Mouse (Mus musculus) stomach, embryonic 14.5 days (tissue): ENCODE measurements around the gene Hsd17b2. TPM values are rescaled to one million over a fixed set of nuclear protein-coding genes. Genes with fewer than 3 reads are reported as not detected.
A peak's percentile ranks its signal among the peaks of the same experiment; 100 is the strongest.

Source experiments
- ATAC-seq: fragments of 200-750 bp; cut with Nextera tagmentation; 2 replicates; pipeline ENCODE4 v1.8.0; 2017; ENCODE audit warnings: low read depth, moderate TSS enrichment; ENCODE audit not compliant: insufficient number of reproducible peaks, insufficient read depth, low FRiP score
- H3K27ac ChIP-seq: fragments of 300-500 bp; sonication (generic); 2 replicates; pipeline ENCODE4 v1.5.1; 2014; ENCODE audit warnings: mild to moderate bottlenecking, low read length, moderate library complexity, mixed read lengths
- H3K27me3 ChIP-seq: fragments of 300-500 bp; sonication (generic); 2 replicates; pipeline ENCODE4 v1.6.1; 2014; ENCODE audit warnings: low read length, control low read depth, mixed read lengths; ENCODE audit not compliant: control insufficient read depth, insufficient read depth
- H3K36me3 ChIP-seq: fragments of 300-500 bp; sonication (generic); 2 replicates; pipeline ENCODE4 v1.6.1; 2014; ENCODE audit warnings: mild to moderate bottlenecking, control low read depth, low read length, moderate library complexity, mixed read lengths; ENCODE audit not compliant: control insufficient read depth, insufficient read depth
- H3K4me1 ChIP-seq: fragments of 300-500 bp; sonication (generic); 2 replicates; pipeline ENCODE4 v1.6.1; 2014; ENCODE audit warnings: low read length, control low read depth, mixed read lengths; ENCODE audit not compliant: control insufficient read depth, insufficient read depth
- H3K4me2 ChIP-seq: fragments of 300-500 bp; sonication (generic); replicated peaks from 2 replicates; pipeline ENCODE4 v1.6.1; 2014; ENCODE audit warnings: low read depth, low read length, control low read depth
- H3K4me3 ChIP-seq: fragments of 300-500 bp; sonication (generic); 2 replicates; pipeline ENCODE4 v1.5.1; 2014; ENCODE audit warnings: low read depth, low read length, control low read depth
- H3K9ac ChIP-seq: fragments of 300-500 bp; sonication (generic); replicated peaks from 2 replicates; pipeline ENCODE4 v1.6.1; 2014; ENCODE audit warnings: low read depth, mild to moderate bottlenecking, control low read depth, low read length, moderate library complexity, mixed read lengths
- H3K9me3 ChIP-seq: fragments of 300-500 bp; sonication (generic); 2 replicates; pipeline ENCODE4 v1.6.1; 2016; ENCODE audit warnings: low read depth, low read length, control low read depth; ENCODE audit not compliant: control insufficient read depth
- WGBS: fragments of 180-500 bp; shearing (Covaris S2); extraction: QIAGEN DNeasy Blood & Tissue Kit; methylation state at CpG from one replicate; pipeline ENCODE4 v1.1.7; 2014; 5-methylcytosine and 5-hydroxymethylcytosine counted together
- polyA plus RNA-seq: library from polyadenylated mRNA; unstranded; fragments of >200 nt; fragmentation: Nextera tagmentation; extraction: Ambion mirVana; gene quantifications from 2 replicates; pipeline ENCODE4 v1.2.1, GENCODE M21; 2014

Hsd17b2 gene
- polyA plus RNA-seq, 1 experiment from 2014 or later = 3.5 TPM

DNA sequence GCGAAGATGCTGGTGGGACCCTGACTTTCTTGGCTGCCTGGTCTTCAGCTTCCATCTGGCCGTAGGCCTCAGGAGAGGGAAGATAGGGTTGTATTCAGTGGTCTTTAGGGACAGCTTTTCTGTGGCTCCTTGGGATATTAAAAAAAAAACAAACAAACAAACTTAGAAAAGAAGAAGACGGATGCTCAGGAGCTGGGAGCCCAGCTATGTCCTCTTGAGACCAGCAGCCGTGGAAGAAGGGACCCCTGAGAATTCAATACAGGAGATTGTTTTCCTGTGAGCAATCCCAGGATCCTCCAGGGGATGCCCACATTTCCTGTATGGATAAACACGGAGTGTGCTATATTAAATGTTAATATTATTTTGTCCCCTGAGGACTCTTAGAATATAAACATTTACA lies 26.5 kb upstream of the Hsd17b2 start:
- no peak overlapping the region for H3K4me3 ChIP-seq
- ATAC-seq = no peak
- H3K9me3 ChIP-seq = no peaks in the 10 kb centered on the region
- H3K9ac ChIP-seq = no peak overlapping the region
- WGBS = 72% methylated on average over 5 of the region's 5 CpGs
- H3K27ac ChIP-seq = no peak overlapping the region
- H3K27me3 ChIP-seq = no peaks in the 10 kb centered on the region
- peaks cover 5% of the 10 kb centered on the region; the same call in 1 of the 2 replicates for H3K4me1 ChIP-seq
- H3K4me2 ChIP-seq = no peak overlapping the region
- no peaks in the 10 kb centered on the region for H3K36me3 ChIP-seq

DNA sequence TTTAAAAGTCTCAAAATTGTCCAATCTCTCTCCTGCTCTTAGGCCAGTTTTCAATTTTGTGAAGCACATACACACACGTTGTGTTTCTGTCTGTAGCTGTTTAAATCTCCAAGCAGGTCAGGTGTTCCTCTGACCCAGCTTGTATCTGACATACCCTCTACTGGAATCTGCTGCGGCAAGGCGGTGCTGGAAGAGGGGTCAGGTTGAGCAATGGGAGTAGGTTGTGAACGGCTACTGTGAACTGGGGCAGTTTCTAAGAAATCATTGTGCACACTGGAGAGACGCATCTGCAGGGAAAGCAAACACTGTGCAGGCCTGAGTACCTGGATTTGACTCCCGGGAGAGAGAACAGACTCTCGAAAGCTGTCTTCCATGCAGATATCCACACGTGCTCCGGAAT lies 25.2 kb upstream of the Hsd17b2 start:
- Histone ChIP-seq H3K36me3 (no peaks in the 10 kb centered on the region), H3K9ac (no peak overlapping the region), H3K9me3 (no peaks in the 10 kb centered on the region), H3K27me3 (no peaks in the 10 kb centered on the region), H3K4me2 (no peak overlapping the region), H3K4me1 (peaks cover 5% of the 10 kb centered on the region; the same call in 1 of the 2 replicates), H3K27ac (no peak overlapping the region), H3K4me3 (no peak overlapping the region)
- ATAC-seq = no peak
- WGBS = 41% methylated on average over 9 of the region's 9 CpGs

DNA sequence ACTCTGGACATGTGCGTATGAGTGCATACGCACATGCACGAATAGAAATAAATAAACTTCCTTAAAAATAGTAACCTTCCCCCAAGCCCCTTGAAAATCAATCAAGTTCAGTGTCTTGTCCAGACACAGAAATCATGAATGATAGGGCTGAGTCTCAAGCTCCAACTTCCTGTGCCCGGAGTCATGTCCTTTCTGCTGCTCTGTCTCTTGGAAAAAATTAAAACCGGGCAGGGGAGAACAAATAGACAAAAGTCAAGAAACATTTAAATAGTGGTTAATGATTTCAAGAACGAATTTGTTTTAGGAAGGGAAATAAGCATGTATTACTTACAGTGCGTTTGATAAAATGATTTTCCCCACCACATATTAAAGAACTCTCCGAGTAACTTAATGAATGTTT lies 24.7 kb upstream of the Hsd17b2 start:
- H3K9me3 ChIP-seq = no peaks in the 10 kb centered on the region
- 33% methylated on average over 8 of the region's 8 CpGs for WGBS
- H3K9ac ChIP-seq = no peak overlapping the region
- peaks cover 5% of the 10 kb centered on the region; the same call in 1 of the 2 replicates for H3K4me1 ChIP-seq
- no peaks in the 10 kb centered on the region for H3K36me3 ChIP-seq
- H3K27me3 ChIP-seq = no peaks in the 10 kb centered on the region
- H3K27ac ChIP-seq = no peak overlapping the region
- ATAC-seq = no peak
- no peak overlapping the region for H3K4me3 ChIP-seq
- H3K4me2 ChIP-seq = no peak overlapping the region

DNA sequence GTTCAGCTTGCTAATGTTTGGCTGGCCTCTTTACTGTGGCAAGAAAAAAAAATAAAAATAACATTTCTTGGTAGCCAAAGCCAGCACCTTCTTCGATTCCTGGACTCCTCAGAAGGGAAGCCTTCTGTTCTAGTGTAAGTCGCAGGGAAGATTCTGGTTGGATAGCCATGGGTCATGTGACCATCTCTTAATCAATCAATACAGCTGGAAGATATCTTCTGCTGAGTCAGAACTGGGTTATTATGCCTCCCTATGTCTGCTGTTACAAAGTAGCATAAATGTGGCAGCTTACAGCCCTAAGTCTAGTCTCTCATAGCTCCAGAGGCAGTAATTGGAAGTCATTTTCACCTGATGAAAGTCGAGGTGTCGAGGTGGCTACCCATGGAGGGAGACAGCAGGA lies 23.1 kb upstream of the Hsd17b2 start:
- Histone ChIP-seq H3K27me3 (no peaks in the 10 kb centered on the region), H3K9ac (no peak overlapping the region), H3K36me3 (no peaks in the 10 kb centered on the region), H3K27ac (no peak overlapping the region), H3K4me1 (peaks cover 5% of the 10 kb centered on the region; the same call in 1 of the 2 replicates), H3K4me3 (no peak overlapping the region), H3K4me2 (no peak overlapping the region), H3K9me3 (no peaks in the 10 kb centered on the region)
- ATAC-seq = no peak
- WGBS = 84% methylated on average over 4 of the region's 4 CpGs

DNA sequence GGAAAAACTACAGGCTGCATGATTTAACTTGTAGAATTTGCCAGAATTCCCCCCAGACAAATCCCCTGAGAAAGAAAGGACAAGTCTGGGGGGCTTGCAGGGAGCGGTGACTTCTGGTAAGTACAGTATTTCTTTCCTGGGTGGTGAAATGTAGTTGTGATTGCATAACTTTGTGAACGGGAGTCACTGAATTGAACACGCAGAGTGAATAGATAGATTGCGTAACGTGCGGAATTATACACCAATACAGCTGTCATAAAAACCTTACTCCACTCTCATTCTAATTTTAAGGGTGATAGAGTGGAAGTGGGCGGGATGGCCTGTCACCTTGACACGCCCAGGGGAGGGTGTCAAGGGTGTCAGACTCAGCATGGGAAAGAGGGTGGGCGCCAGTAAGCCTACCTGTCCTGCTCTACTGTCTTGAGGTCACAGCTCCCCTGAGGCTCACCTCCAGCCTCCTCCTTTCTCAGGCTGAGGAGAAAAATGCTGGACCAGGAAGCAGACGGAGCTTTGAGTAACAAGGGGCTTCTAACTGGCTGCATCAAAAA lies 17.7 kb upstream of the Hsd17b2 start:
- H3K36me3 ChIP-seq = no peaks in the 10 kb centered on the region
- no peak overlapping the region for H3K4me3 ChIP-seq
- no peak for ATAC-seq
- no peaks in the 10 kb centered on the region for H3K9me3 ChIP-seq
- no peak overlapping the region for H3K9ac ChIP-seq
- H3K27ac ChIP-seq = no peak overlapping the region
- no peak overlapping the region for H3K4me2 ChIP-seq
- peaks cover 3% of the 10 kb centered on the region; the same call in 1 of the 2 replicates for H3K4me1 ChIP-seq
- 58% methylated on average over 10 of the region's 10 CpGs for WGBS
- no peaks in the 10 kb centered on the region for H3K27me3 ChIP-seq

DNA sequence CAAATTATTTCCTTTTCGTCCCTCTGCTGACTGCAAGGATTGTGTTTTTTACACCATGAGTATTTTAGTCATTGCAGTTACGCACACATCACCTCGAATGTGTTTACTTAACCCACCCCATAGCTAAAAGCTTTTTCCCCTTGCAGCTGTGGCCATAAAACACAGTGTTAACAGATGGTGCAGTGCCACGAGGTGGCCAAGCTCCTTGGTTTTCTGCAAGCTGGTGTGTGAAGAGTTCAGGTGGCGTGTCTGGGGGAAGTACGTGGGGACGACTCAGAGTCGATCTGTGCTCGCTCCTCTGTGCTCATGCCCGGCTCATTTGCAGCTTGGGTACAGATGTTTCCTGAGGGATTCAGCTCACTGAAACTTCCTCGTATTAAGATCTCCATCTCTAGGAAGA lies 17.2 kb upstream of the Hsd17b2 start:
- no peak overlapping the region for H3K4me2 ChIP-seq
- H3K4me3 ChIP-seq = no peak overlapping the region
- peaks cover 3% of the 10 kb centered on the region; the same call in 1 of the 2 replicates for H3K4me1 ChIP-seq
- H3K36me3 ChIP-seq = no peaks in the 10 kb centered on the region
- 20% methylated on average over 11 of the region's 11 CpGs for WGBS
- H3K9me3 ChIP-seq = no peaks in the 10 kb centered on the region
- no peak; the same call in 1 of the 2 replicates for ATAC-seq
- no peak overlapping the region for H3K27ac ChIP-seq
- no peaks in the 10 kb centered on the region for H3K27me3 ChIP-seq
- H3K9ac ChIP-seq = no peak overlapping the region

DNA sequence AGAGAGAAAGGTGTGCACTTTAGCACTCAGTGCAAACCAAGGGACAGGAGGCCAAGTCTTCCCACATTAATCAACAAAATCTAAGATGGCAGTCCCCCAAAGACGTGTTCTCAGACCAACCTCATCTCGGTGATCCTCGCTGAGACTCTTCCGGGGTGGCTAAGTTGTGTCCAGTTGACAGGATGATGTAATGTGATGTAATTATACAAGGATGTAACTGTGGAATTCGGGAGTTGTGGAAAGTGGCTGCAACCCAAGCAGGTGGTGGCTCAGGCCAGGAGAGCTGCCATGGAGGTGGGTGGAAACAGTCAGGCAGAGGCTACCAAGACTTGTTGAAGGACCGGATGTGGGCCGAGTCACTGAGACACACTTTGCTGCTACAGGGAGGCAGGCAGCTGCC lies 13.8 kb upstream of the Hsd17b2 start:
- Histone ChIP-seq H3K9me3 (no peaks in the 10 kb centered on the region), H3K9ac (no peak overlapping the region), H3K4me1 (peaks cover 3% of the 10 kb centered on the region; the same call in 1 of the 2 replicates), H3K4me3 (no peak overlapping the region), H3K27me3 (no peaks in the 10 kb centered on the region), H3K27ac (no peak overlapping the region), H3K36me3 (no peaks in the 10 kb centered on the region), H3K4me2 (no peak overlapping the region)
- no peak for ATAC-seq
- 66% methylated on average over 7 of the region's 7 CpGs for WGBS

DNA sequence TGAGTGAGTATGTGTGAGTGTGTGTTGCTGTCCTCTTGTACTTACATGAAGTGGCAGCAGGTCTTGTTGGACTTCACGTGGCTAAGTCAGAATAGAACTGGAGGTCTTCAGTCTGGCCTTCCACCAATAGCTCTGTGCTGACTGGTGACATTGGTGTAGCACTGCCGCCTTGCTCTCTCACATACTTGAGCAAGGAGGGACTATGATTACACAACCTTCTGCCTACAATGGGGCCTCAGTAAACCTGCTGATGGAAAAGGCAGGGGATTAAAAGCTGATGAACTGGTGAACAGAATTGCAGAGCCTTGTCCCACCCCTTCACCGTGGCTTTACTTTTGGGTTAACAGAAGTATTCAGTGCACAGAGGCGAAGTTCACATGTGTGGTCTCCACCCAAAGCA lies 9.6 kb upstream of the Hsd17b2 start:
- 69% methylated on average over 4 of the region's 4 CpGs for WGBS
- no peak overlapping the region for H3K4me3 ChIP-seq
- H3K27ac ChIP-seq = 0 out of 2 replicates have a peak overlapping the region, but pooled peaks have one; percentile 22
- ATAC-seq = peak; percentile 89
- no peaks in the 10 kb centered on the region for H3K27me3 ChIP-seq
- H3K9ac ChIP-seq = no peak overlapping the region
- H3K9me3 ChIP-seq = no peaks in the 10 kb centered on the region
- H3K36me3 ChIP-seq = no peaks in the 10 kb centered on the region
- no peak overlapping the region for H3K4me2 ChIP-seq
- H3K4me1 ChIP-seq = no peaks in the 10 kb centered on the region

DNA sequence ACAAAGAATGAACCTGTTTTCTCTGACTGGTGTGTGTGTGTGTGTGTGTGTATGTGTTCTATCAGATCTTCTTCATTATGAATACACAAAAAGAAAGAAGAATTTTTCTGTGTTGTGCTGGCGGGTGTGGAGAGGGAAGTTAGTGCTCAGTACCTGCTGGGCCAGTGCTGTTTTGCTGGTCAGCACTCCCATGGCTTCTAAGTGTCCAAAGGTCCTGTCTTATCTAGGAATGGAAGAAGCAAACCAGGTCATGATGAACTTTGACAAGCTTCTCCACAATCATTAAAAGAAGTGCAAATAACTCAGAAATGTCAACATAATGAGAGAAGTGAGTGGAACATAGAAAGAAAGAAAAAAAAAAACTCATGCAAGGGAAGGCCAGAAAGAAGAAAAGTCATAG lies 6.1 kb upstream of the Hsd17b2 start:
- no peak overlapping the region for H3K4me2 ChIP-seq
- WGBS = 79% methylated on average over 1 of the region's 1 CpGs
- no peak for ATAC-seq
- H3K9me3 ChIP-seq = no peaks in the 10 kb centered on the region; the same call in 1 of the 2 replicates
- H3K36me3 ChIP-seq = no peaks in the 10 kb centered on the region
- no peaks in the 10 kb centered on the region for H3K27me3 ChIP-seq
- no peak overlapping the region for H3K4me3 ChIP-seq
- H3K27ac ChIP-seq = no peak overlapping the region
- H3K4me1 ChIP-seq = no peaks in the 10 kb centered on the region
- no peak overlapping the region for H3K9ac ChIP-seq
